Mouse (Mus musculus): ENCODE data around the gene Ermp1.

Ermp1 gene

DNA sequence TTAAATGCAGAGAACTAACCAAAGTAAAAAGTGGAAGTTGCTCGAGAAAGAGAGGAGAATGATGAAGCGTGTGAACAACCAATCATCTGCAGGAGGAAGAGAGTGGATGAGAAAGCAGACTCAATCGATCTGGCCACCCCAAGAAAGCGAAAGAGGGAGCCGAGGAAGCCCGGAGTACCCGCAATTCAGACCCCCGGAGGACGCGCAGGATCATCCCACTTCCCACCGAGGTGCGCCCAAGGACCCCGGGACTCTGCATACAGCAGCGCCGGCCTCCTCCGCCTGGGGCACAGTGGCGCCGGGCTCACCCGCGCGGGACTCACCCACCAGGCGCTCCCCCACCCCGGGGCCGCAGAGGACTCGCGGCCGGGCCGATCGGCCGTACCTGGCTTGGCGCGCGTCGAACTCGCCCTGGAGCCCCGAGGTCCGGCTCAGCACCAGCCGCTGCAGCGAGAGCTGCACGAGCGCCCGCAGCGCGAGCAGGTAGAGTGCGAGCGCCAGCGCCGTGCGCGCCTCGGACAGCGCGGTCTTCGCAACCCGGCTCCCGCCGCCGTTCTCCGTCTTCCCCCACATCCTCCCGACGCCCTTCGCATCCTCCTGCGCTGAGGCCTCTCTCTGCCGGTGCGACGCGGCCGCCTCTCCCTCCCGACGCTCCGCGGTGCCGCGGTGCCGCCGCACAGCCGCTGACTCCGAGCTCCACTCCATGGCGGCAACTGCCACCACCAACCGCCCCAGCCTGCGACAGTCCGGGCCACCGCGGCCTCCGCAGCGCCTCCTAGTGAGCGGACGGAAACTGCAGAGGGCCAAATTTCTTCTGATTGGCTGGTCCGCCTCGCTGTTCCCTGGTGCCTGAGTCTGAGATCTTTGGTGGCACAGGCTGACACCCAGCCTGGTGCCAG, at the start of gene Ermp1:
Gene Ermp1, minus strand, starts transcription at position 765 of the 899 bp plus-strand sequence.
- peak; percentile 98 to 100 for DNase-seq (ENCODE audit: low spot score in 2 of 2)

DNA sequence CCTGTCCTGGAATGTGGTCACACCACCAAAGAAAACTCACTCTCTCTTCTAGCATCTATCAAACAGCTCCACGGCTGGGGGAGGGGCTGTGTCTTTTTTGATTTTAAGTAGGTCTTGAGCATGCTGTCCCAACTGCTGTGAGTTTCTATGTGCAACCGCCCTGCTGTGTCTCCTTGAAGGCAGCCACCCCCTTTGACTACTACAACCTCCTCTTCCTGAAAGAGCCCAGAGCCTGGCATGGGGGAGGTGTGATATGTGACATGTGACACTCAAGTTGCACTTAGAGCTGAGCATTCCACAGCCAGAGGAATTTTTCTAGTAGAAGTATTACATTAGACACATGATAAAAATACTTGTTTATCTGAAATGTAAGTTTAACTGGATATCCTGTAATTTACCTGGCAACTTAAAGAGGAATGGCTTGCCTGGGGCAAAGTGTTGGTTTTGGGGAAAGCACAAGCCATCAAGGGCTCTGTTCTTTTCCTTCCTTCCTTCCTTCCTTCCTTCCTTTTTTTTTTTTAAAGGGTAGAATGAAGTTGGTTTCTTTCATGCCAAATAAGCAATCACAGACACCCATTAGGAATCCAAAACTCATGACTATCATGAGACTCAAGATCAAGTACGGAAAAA, 49.1 kb upstream of the Ermp1 start, which contains the start of gene Mlana:
Gene Mlana, plus strand, starts transcription at position 580 of the 630 bp plus-strand sequence.
- DNase-seq (ENCODE audit: low spot score in 2 of 2), result peak in 1 of 2 experiments; percentile 36

DNA sequence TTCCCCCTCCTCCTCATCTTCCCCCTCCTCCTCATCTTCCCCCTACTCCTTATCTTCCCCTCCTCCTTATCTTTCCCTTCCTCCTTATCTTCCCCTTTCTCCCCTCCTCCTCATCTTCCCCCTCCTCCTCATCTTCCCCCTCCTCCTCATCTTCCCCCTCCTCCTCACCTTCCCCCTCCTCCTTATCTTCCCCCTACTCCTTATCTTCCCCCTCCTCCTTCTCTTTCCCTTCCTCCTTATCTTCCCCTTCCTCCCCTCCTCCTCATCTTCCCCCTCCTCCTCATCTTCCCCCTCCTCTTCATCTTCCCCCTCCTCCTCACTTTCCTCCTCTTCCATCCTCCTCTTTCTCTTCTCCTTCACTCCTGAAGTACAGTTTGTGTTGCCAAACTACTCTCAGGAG, 48.6 kb upstream of the Ermp1 start:
- DNase-seq (ENCODE audit: low spot score in 2 of 2), result no peak

DNA sequence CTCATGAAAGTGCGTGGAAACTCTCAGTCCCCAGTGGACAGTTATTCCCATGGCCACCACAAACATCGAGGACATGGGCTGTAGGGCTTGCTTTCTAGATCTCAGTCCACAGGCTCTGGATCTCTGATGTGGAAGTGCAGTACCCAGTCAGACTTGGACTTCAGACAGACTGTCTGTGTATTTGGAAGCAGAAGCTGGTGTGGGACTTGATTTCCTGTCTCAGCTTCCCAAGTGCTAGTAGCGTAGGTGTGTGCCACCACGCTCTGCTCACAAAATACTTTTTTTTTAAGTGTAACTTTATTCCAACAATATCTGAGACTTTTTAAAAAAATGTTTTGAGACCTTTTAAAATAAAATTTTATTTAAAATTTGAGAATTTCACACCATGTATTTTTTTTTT, 48.1 kb upstream of the Ermp1 start:
- DNase-seq (ENCODE audit: low spot score in 2 of 2), result peak in 1 of 2 experiments; percentile 19

DNA sequence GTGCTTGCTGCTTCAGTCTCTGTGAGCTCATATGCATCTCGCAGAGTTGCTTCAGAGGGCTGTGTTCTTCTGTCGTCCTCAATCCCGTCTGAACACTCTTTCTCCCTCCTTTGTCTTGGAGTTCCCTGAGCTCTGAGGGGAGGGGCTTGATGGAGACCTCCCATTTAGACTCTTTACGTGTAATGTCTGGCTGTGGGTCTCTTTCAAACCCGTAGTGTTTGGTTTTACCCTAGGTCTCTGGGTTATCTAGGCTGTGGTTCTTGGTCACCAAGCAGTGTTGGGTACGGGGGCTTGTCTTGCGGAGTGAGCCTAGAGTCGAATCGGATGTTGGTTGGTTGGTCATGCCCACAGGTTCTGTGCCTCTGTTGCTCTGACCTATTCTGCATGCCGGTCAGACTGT, 46.9 kb upstream of the Ermp1 start:
- DNase-seq (ENCODE audit: low spot score in 2 of 2), result no peak

DNA sequence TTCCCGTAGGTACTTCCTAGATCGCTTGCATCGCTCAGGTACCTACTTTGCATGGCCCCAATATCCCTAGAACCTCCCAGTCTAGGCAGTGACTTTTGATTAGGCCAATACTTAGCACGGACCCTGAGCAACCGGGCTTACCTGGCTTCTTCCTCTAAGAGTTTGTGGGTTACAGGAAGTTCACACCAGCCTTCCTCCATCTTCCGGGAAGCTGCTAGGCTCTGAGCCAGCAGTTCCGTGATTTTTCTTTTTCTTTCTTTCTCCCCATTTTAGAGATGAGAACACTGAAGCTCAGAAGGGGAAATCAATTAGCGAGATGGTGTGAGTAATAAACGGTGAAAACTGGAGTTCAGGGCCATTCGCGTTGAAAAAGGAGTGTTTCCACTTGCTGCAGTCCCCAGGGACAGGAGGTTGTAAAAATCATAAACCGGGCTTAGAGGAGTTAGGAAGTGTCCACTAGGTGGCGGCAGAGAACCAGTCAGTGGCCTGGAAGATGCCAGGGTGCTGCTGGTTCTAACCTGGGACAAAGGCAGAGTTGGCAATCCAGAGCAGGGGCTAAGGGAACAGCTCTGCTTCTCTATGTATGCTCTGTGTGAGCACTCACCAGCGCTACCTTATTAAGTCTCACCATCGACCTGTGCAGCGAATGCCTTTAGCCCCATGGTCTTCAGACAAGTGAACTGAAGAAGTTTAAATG, 35.8 kb upstream of the Ermp1 start:
- peak; percentile 68 to 90 for DNase-seq (ENCODE audit: low spot score in 2 of 2)

DNA sequence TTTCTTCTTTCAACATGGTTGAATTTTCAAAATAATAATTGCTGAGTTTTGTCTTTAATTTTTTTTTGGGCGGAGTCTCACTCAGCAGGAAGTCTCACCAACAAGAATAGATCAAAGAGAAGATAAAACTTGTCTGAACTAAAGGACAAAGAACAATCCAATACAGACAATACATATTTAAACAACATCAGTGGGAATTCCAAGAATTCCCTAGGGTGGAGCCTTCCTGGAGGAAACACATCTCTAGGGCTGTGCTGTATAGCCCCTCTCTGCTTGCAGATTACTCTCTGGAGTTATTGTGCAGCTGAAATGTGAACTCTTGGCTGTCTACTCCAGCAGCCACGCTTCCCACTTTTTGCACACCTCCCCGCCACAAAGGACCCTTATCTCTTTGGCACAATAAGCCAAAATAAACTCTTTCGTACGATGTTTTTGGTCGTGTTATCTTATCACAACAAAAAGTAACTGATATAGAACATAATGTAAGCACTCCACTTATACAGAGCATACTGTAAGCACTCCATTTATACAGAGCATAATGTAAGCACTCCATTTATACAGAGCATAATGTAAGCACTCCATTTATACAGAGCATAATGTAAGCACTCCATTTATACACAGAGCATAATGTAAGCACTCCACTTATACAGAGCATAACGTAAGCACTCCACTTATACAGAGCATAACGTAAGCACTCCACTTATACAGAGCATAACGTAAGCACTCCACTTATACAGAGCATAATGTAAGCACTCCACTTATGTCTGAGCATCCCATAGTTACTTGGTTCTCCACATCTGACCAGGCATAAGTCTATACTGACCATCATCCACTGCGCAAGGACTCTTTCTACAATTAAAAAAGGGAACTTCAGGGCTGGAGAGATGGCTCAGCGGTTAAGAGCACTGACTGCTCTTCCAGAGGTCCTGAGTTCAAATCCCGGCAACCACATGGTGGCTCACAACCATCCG, 32.3 kb upstream of the Ermp1 start:
- DNase-seq (ENCODE audit: low spot score in 2 of 2), result no peak

DNA sequence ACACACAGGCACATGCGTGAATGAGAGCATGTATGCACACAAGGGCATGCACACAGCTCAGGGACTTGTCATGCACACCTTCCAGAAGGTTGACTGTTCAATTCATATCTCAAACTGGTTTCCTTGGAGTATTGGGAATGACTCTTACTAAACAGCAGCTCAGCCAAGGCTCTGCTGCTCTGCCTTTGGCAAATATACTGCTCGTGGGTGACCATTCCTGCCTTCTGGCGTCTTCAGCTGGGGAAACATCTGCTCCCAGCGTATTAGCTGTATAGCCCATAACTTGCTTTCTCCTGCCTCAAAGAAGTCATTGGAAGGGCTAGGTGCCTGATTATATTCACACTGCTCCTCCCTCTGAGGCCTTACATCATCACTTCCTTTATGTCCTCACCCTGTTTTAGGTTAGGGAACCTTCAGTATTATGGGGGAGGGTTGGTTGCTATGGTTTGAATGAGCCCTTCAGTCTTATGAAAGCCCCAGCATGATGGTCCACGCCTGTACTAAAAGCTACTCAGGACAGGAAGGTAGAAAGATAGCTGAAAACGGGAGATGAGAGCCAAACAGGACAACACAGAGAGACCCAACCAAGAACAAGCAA, 30.1 kb upstream of the Ermp1 start:
- no peak for DNase-seq (ENCODE audit: low spot score in 2 of 2)

DNA sequence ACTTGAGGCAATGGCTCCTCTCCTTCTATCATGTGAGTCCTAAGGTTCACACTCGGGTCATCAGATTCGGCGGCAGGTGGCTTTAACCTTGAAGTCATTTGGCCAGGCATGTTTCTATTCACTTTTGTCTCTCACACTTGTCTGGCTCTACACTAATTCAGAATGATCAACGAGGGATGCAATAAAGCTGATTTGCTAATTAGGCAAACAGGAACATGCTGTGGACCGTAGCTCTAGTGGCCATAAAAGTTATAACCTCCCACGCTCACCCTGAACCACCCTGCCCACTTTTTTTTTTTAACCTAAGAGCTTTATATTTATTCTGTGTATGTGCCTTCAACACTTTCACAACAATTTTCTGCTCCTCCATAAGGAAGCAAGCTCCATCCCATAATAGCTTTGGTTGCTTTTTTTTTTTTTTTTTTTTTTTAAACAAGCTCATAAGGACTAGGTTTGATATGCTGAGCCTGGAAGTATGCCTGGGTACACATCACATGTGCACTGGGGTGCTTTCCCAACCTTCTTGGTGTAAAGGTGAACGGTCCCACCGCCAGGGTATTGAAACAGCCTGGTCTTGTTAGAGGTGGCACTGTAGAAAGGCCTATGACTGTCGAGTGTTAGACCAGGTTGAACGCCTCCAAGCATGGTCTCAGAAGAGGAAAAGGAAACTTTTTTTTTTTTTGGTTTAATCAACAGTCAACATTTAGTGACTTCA, 28.4 kb upstream of the Ermp1 start:
- DNase-seq (ENCODE audit: low spot score in 2 of 2), result no peak

DNA sequence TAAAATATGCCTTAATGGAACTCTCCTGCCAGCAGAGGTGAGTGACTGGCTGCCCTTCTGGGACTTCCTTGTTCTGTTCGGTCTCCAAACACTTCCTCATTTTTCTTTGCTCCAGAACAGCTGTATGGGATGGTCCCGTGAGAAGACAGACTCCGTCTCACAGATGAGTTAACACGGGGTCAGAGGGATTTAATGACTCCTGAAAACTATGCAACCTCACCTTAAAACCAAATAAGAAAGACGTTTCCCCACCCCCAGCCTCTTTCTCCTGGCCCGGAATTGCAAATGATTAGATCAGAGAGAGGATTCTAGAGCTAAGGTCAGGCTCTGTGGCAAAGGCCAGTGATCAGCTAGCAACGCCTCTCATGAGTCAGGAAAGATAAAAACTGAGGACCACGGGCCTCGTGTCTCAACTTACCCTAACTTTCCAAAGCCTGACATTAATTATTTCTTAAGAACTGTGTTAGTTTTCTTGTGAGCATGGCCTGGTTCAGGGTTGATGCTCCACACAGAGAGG, 27.4 kb upstream of the Ermp1 start:
- no peak for DNase-seq (ENCODE audit: low spot score in 2 of 2)

DNA sequence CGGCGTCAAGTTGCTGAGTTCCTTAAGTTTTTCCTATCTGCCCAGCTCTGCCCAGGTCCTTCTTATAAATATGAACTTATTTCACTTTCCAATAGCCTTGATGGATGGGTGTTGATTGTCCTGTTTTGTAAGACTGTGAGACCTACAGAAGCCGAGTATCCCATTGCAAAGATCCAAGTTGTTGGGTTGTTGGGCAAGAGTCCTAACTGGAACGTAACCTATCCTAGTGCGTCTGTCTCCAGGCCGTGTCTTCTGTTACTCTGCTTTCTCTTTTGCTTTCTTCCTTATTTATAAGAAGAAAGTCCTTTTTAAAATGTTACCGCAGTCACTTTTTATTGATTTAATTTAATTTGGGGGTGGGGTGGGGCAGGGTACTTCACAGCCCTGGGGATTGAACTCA, 26.7 kb upstream of the Ermp1 start:
- no peak for DNase-seq (ENCODE audit: low spot score in 2 of 2)

DNA sequence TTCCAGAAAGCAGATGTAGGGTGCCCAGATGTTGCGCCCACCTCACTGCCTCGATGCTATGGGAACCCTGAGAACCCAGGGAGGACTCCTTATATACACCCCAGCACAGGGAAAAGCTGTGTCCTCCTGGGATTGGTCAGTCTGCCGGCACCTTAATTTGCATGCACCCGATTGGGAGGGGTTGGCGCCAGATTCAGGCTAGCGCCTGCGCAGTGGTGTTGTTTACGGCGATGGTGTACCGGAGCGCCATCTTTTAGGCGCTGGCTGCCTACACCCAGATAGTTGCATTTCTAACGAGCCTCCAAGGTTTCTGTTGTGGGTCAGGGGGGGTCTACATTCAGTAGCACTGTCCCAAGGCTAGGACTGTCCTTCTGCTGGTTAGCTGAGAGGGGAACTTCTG, 24.4 kb upstream of the Ermp1 start:
- no peak for DNase-seq (ENCODE audit: low spot score in 2 of 2)

DNA sequence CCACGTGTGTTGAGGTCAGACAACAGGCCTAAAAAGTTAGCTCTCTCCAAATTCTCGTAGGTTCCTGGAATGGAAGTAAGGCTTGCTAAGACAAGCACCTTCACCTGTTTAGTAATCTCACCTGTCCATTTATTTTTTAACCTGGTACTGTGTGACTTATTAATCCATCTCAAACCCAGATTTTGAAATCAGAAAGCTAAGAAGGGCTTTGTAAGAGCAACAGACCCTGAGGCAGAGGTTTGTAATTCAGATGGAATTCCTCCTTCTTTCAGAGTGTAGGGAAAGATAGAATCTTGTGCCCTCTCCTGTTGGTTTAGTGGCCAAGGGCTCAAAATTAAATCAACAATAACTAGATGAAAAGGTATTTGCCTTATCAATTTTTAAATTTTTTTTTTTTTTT, 22.9 kb upstream of the Ermp1 start:
- DNase-seq (ENCODE audit: low spot score in 2 of 2), result no peak

DNA sequence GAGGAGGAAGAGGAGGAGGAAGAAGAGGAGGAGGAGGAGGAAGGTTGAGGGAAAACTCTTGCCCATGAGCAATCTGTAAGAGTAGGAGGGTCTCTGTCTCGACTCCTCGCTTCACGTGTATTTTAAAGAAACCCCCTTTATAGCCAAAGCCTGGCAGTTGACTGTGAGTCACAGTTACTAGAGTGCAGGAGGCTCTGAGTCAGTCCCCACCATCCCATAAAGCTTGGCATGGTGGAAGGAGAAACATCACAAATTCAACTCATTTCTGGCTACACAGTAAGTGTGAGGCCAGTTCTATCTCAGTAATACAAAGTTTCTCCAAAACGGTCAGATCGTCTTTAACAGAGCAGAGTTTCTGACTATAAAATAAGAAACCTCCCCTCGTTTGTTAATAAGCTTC, 22.0 kb upstream of the Ermp1 start:
- no peak for DNase-seq (ENCODE audit: low spot score in 2 of 2)

DNA sequence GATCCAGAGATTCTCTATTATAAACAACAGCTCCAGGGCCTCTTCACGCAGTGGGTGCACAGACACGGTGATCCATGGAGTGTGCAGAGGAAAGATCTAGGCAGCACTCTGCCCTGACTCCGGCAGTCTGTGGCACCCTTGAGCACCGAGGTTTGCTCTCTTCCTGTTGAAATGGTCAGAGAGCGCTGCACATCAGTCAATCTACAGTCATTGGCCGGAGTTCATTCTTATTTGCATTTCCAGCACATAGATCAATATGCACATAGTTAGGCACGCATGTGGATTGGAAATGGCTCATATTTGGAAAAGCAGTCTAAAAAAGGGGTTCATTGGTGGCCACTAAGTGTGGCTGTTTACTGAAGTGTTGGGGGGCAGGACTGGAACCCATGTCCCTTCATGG, 19.9 kb upstream of the Ermp1 start:
- no peak for DNase-seq (ENCODE audit: low spot score in 2 of 2)

DNA sequence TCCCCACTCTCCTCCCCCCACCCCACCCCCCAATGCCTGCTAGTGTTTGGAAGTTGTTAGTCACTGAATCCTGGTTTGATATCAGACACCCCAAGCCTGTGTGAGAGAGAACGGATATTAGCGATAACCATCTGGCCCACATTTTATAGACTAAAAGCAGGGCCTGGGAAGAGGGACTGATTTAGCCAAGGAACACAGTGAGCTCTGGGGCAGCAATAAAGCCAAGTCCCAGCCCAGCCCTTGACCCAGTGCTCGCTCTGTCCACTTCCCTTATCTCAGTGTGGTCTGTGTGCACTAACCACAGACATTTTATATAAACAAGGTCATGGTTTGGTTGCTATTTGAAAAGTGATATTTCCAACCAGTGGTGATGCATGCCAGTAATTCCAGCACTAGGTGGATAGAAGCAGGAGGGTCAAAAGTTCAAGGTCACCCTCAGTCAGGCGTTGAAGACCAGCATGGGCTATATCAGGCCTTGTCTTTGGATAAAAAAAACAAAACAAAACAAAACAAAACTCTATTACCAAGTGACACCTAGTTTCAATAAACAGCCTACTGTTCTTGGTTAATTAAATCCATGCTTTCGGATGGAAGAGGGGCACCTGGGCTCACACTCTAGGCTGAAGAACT, 18.9 kb upstream of the Ermp1 start:
- no peak for DNase-seq (ENCODE audit: low spot score in 2 of 2)

DNA sequence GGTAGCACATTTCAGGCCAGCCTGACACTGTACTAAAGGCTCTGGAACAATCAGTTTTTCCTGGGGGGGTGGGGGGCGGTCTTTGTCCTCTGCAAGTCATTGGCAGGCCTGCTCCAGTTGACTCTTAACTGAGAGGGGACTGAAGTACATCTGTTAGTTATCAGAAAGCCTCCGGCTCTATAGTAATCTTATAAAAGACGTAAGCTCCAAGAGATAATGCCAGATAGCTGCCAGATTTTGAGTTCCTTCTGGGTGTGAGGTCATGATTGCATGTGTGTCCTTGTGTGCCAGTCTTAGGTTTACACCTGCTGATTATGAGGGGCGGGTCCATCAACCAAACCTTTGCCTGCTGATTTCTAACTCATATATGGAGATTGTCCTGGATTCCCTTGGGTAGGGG, 17.9 kb upstream of the Ermp1 start:
- no peak for DNase-seq (ENCODE audit: low spot score in 2 of 2)

DNA sequence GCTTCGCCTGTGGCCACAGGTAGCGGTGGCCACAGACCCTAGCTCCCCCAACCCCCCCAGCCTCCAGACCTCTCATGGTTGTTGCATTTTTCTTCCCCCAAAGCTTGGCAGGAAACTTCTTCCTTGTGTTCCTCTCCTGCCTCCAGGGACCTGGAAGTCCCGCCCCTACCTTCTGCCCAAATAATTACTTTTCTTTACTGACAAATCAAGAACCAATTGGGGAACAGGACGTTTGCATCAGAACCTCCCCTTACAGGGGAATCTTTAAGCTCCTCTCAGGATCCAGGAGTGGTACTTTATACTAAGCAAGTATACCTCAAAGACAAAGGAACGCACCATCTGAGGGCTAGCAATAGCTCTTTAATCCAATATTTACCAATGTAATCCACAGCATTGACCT, 16.7 kb upstream of the Ermp1 start:
- no peak for DNase-seq (ENCODE audit: low spot score in 2 of 2)

DNA sequence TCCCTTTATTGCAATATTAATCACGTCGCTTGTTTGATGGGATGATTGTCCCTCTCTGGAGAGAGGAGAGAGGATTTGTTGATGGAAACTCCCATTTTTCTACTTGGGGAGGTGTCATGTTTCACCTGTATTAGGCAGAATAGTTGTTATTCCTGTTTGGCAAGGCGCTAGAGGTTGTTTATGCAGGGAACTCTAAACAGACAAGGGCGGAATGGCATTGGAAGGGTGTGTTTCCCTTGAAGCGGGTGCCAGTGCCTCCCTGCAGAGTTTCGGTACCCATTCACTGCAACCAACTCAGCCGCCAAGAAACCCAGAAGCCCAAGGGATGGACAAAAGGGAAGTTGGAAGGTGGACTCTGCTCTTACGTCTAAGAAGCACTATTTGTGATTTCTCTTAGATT, 15.6 kb upstream of the Ermp1 start:
- no peak for DNase-seq (ENCODE audit: low spot score in 2 of 2)

Measured in spleen, postnatal 4 days (tissue).